In the genomic region with DNA sequence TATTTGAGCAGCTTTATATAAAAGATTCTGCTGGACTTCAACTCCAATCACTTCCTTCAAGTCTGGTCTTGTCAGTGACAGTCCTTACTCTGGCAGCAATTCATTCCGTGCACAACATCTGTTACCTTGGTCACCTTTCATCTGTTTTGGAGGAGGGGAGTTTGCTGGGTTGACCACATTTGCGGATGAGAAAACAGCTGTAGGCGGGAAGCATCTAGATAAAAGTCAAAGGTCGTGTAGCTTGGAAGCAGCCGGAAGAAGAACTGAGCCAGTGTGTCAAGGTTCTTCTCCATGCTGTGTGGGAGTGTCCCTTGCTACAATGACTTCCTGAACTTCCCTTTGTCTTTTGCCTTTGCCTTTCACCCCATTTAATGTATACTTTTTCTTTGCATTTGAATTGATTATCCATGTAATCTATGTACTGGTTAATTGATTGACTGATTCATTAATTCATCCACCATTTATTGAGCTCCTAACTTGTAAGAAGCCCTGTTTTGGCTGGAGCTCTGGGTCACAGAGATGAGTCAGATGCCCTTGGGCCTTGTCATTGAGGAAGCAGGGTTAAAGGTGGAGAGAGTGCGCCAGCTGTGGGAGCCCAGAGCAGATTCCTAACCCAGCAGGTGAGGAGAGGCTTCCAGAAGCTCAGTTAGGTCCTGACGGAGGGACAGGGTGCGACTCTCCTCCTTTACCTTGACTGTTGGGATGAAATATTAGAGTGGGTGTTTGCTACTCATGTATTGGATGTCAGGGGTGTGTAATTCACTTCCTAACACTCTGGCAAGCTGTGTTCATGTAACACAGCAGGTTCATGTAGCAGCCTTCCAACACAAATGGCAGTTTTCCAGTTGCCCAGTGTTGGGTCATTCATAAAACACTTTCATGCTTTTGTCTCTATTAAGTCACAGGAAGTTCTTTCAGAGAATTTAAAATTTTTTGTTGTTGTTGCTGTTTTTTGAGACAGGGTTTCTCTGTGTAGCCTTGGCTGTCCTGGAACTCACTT, we compare ENCODE assay signal across 13 mouse cellular contexts. TPM values are rescaled to one million over a fixed set of nuclear protein-coding genes. Genes with fewer than 3 reads are reported as not detected.
DNase-seq lines count a peak whose midpoint lies in the region; ATAC-seq and TF ChIP-seq lines count a peak whose summit lies in the region.
"Had no signal": no experiment of that assay in that cellular context is flagged by ENCODE, and none has a peak within 500 bp of the region (broad histone marks: within the 10 kb centered on the region; RNA-seq: fewer than 3 reads in every experiment).

No protein-coding gene starts in this region.

- TF ChIP-seq CTCF in E14TG2a.4 (conservative IDR thresholded peaks at IDR 0.05; ENCODE audit: low read length), result no peak
- no peak for TF ChIP-seq CTCF in thymus, adult 2 months (IDR thresholded peaks at IDR 0.05; ENCODE audit: borderline replicate concordance, control insufficient read depth, extremely low read depth, insufficient read depth, low read length, poor library complexity)

- 0 out of 2 replicates have a peak, but pooled peaks have one; percentile 46 for ATAC-seq in kidney, embryonic 16.5 days (ENCODE audit: low FRiP score, low TSS enrichment)
- ATAC-seq in kidney, embryonic 14.5 days (ENCODE audit: low FRiP score, low TSS enrichment), result no peak
- ATAC-seq in forebrain, embryonic 16.5 days, result no peak
- ATAC-seq in granulocyte monocyte progenitor cell, adult 5-6 weeks (replicated peaks; ENCODE audit: poor library complexity, severe bottlenecking), result no peak
- ATAC-seq: forebrain, embryonic 15.5 days had no signal

- no peak overlapping the region for H3K27ac ChIP-seq in kidney, embryonic 16.5 days (ENCODE audit: low read length)
- H3K27ac ChIP-seq in kidney, embryonic 14.5 days (ENCODE audit: low read depth, low read length), result no peak overlapping the region
- peak overlapping the region; percentile 79; the same call in 1 of the 2 replicates for H3K27ac ChIP-seq in thymus, adult 2 months (ENCODE audit: control insufficient read depth, insufficient read depth, low read length)
- H3K27ac ChIP-seq in forebrain, embryonic 16.5 days (ENCODE audit: low read length), result no peak overlapping the region
- H3K27ac ChIP-seq: forebrain, embryonic 15.5 days; heart, adult 2 months; hindbrain, embryonic 10.5 days; kidney, embryonic 15.5 days had no signal

- no peaks in the 10 kb centered on the region for H3K27me3 ChIP-seq in kidney, embryonic 16.5 days (ENCODE audit: insufficient read depth, low read length)
- no peaks in the 10 kb centered on the region for H3K27me3 ChIP-seq in kidney, embryonic 14.5 days (ENCODE audit: control insufficient read depth, insufficient read depth, low read length)
- no peaks in the 10 kb centered on the region for H3K27me3 ChIP-seq in E14TG2a.4 (ENCODE audit: insufficient read depth, low read length)
- H3K27me3 ChIP-seq in thymus, adult 2 months (ENCODE audit: control insufficient read depth, insufficient read depth, low read length), result no peaks in the 10 kb centered on the region
- H3K27me3 ChIP-seq in forebrain, embryonic 16.5 days (replicated peaks; ENCODE audit: control insufficient read depth, insufficient read depth, low read length), result no peaks in the 10 kb centered on the region
- H3K27me3 ChIP-seq: forebrain, embryonic 15.5 days; kidney, embryonic 15.5 days had no signal

- TF ChIP-seq POLR2A in thymus, adult 2 months (IDR thresholded peaks at IDR 0.05; ENCODE audit: control insufficient read depth, extremely low read depth, insufficient read depth, low read length, poor library complexity), result no peak

- 29% methylated on average over 8 of the region's 8 CpGs for WGBS in kidney, embryonic 16.5 days
- 30% methylated on average over 8 of the region's 8 CpGs for WGBS in kidney, embryonic 14.5 days
- 77% methylated on average over 8 of the region's 8 CpGs for WGBS in thymus, adult 2 months
- 76% methylated on average over 8 of the region's 8 CpGs for WGBS in forebrain, embryonic 16.5 days

- no peaks in the 10 kb centered on the region for H3K9me3 ChIP-seq in kidney, embryonic 16.5 days (ENCODE audit: low read length)
- no peaks in the 10 kb centered on the region for H3K9me3 ChIP-seq in kidney, embryonic 14.5 days (ENCODE audit: control insufficient read depth, low read length)
- H3K9me3 ChIP-seq in E14TG2a.4 (ENCODE audit: low read length), result peaks cover 8% of the 10 kb centered on the region
- no peaks in the 10 kb centered on the region for H3K9me3 ChIP-seq in forebrain, embryonic 16.5 days (ENCODE audit: control insufficient read depth, low read length)
- H3K9me3 ChIP-seq: forebrain, embryonic 15.5 days; G1E; hindbrain, embryonic 10.5 days; kidney, embryonic 15.5 days had no signal

- no peak overlapping the region for H3K9ac ChIP-seq in kidney, embryonic 16.5 days (replicated peaks; ENCODE audit: low read length)
- no peak overlapping the region for H3K9ac ChIP-seq in kidney, embryonic 14.5 days (ENCODE audit: low read depth, low read length)
- no peak overlapping the region for H3K9ac ChIP-seq in forebrain, embryonic 16.5 days (replicated peaks; ENCODE audit: low read depth, low read length)
- H3K9ac ChIP-seq: forebrain, embryonic 15.5 days; kidney, embryonic 15.5 days had no signal

- no peaks in the 10 kb centered on the region for H3K36me3 ChIP-seq in kidney, embryonic 16.5 days (ENCODE audit: insufficient read depth, low read length)
- no peaks in the 10 kb centered on the region for H3K36me3 ChIP-seq in kidney, embryonic 14.5 days (ENCODE audit: control insufficient read depth, insufficient read depth, low read length)
- H3K36me3 ChIP-seq in E14TG2a.4 (ENCODE audit: insufficient read depth, low read length), result no peaks in the 10 kb centered on the region
- no peaks in the 10 kb centered on the region for H3K36me3 ChIP-seq in thymus, adult 2 months (ENCODE audit: control insufficient read depth, insufficient read depth, low read length)
- H3K36me3 ChIP-seq in forebrain, embryonic 16.5 days (ENCODE audit: control insufficient read depth, insufficient read depth), result no peaks in the 10 kb centered on the region
- H3K36me3 ChIP-seq: forebrain, embryonic 15.5 days; G1E; hindbrain, embryonic 10.5 days; kidney, embryonic 15.5 days had no signal

- H3K4me1 ChIP-seq in kidney, embryonic 16.5 days (ENCODE audit: insufficient read depth, low read length), result peaks cover 10% of the 10 kb centered on the region; the same call in 1 of the 2 replicates
- H3K4me1 ChIP-seq in kidney, embryonic 14.5 days (ENCODE audit: control insufficient read depth, insufficient read depth, low read length), result 0 out of 2 replicates have a peak, but pooled peaks cover 5% of the 10 kb centered on the region
- peaks cover 53% of the 10 kb centered on the region for H3K4me1 ChIP-seq in E14TG2a.4 (replicated peaks; ENCODE audit: low read depth, low read length)
- H3K4me1 ChIP-seq in thymus, adult 2 months (replicated peaks; ENCODE audit: control insufficient read depth, insufficient read depth, low read length), result peaks cover 5% of the 10 kb centered on the region; the same call in 1 of the 2 replicates
- no peaks in the 10 kb centered on the region for H3K4me1 ChIP-seq in forebrain, embryonic 16.5 days (replicated peaks; ENCODE audit: control insufficient read depth, insufficient read depth, low read length)
- H3K4me1 ChIP-seq: forebrain, embryonic 15.5 days had no signal

- DNase-seq in adrenal gland, postnatal 14 days, result peak; percentile 40
- DNase-seq in thymus, adult 2 months, result peak; percentile 14
- no peak for DNase-seq in right cerebral cortex, postnatal 10 days (ENCODE audit: low spot score in 2 of 2)
- DNase-seq: heart, adult 2 months had no signal

- H3K4me3 ChIP-seq in kidney, embryonic 16.5 days (ENCODE audit: low read length), result no peak overlapping the region
- H3K4me3 ChIP-seq in kidney, embryonic 14.5 days (ENCODE audit: low read length), result no peak overlapping the region
- 0 out of 2 replicates have a peak overlapping the region, but pooled peaks have one; percentile 23 for H3K4me3 ChIP-seq in E14TG2a.4 (replicated peaks; ENCODE audit: low read length)
- H3K4me3 ChIP-seq in thymus, adult 2 months (ENCODE audit: control insufficient read depth, insufficient read depth, low read length), result no peak overlapping the region
- no peak overlapping the region for H3K4me3 ChIP-seq in forebrain, embryonic 16.5 days (replicated peaks; ENCODE audit: low read length)
- H3K4me3 ChIP-seq: forebrain, embryonic 15.5 days; heart, adult 2 months; hindbrain, embryonic 10.5 days; kidney, embryonic 15.5 days had no signal

- H3K4me2 ChIP-seq in kidney, embryonic 16.5 days (replicated peaks; ENCODE audit: low read depth, low read length), result no peak overlapping the region
- H3K4me2 ChIP-seq in kidney, embryonic 14.5 days (replicated peaks; ENCODE audit: low read depth, low read length), result no peak overlapping the region
- H3K4me2 ChIP-seq in forebrain, embryonic 16.5 days (ENCODE audit: low read length), result no peak overlapping the region
- H3K4me2 ChIP-seq: forebrain, embryonic 15.5 days; kidney, embryonic 15.5 days had no signal

RNA-seq across cellular contexts. Expression of gene Fam168a, which starts 6.4 kb away (rescaled TPM):
- 35.2 and 41.0 TPM in 2 replicates for polyA plus RNA-seq in kidney, embryonic 16.5 days (2015; fragmentation: Nextera tagmentation; extraction: Ambion mirVana)
- polyA plus RNA-seq in kidney, embryonic 14.5 days (2014; fragmentation: Nextera tagmentation; extraction: Ambion mirVana), result 43.6 and 53.8 TPM in 2 replicates
- total RNA-seq in adrenal gland, postnatal 14 days (2021), result 67.5 and 69.9 TPM in 2 replicates
- 144 and 178 TPM in 2 replicates for polyA plus RNA-seq in thymus, adult 2 months (2012; rRNA removed)
- polyA plus RNA-seq in forebrain, embryonic 16.5 days (2015; fragmentation: Nextera tagmentation; extraction: Ambion mirVana), result 118 and 119 TPM in 2 replicates
- 29.7 and 32.1 TPM in 2 replicates for total RNA-seq in granulocyte monocyte progenitor cell, adult 5-6 weeks (2014; fragmentation: Nextera tagmentation)
- 6.3 and 9.5 TPM in 2 replicates for total RNA-seq in granulocyte monocyte progenitor cell, adult 5-6 weeks (2017)

RNA-seq across cellular contexts. Expression of gene Plekhb1, which starts 37.9 kb away (rescaled TPM):
- polyA plus RNA-seq in kidney, embryonic 16.5 days (2015; fragmentation: Nextera tagmentation; extraction: Ambion mirVana), result 4.3 and 4.9 TPM in 2 replicates
- 2.6 TPM in 2 replicates for polyA plus RNA-seq in kidney, embryonic 14.5 days (2014; fragmentation: Nextera tagmentation; extraction: Ambion mirVana)
- total RNA-seq in adrenal gland, postnatal 14 days (2021), result 3.0 and 4.0 TPM in 2 replicates
- 70.5 and 82.2 TPM in 2 replicates for polyA plus RNA-seq in thymus, adult 2 months (2012; rRNA removed)
- 7.1 and 7.6 TPM in 2 replicates for polyA plus RNA-seq in forebrain, embryonic 16.5 days (2015; fragmentation: Nextera tagmentation; extraction: Ambion mirVana)
- total RNA-seq in granulocyte monocyte progenitor cell, adult 5-6 weeks (2014; fragmentation: Nextera tagmentation), result not detected in 2 replicates
- total RNA-seq in granulocyte monocyte progenitor cell, adult 5-6 weeks (2017), result not detected in 2 replicates
- total RNA-seq: G1E had no signal
- polyA plus RNA-seq: G1E had no signal

Comparison
In these comparisons a context has a peak if more than half of its experiments do, and no peak if none do; other contexts are left out.
1. DNase-seq: peak in adrenal gland, postnatal 14 days (single experiment) and thymus, adult 2 months (single experiment); none in right cerebral cortex, postnatal 10 days (0 of 2).